Mouse (Mus musculus) large intestine, adult 2 months (tissue): ENCODE results near the gene Nme3. TPM values are rescaled to one million over a fixed set of nuclear protein-coding genes. Genes with fewer than 3 reads are reported as not detected.
A peak's percentile ranks its signal among the peaks of the same experiment; 100 is the strongest.
"Not testable (repeated sequence)": the region's sequence is repeated elsewhere in the genome, so short reads cannot be mapped to it uniquely, and the experiment has no call there.

Experiments
- DNase-seq: peaks from one replicate; pipeline ENCODE4 v3.0.0-alpha.2; 2012; ENCODE audit warnings: low read depth, low spot score
- WGBS: fragments of 180-500 bp; shearing (Covaris S2); methylation state at CpG from one replicate; pipeline ENCODE4 v1.1.7; 2018; 5-methylcytosine and 5-hydroxymethylcytosine counted together
- polyA plus RNA-seq: library from polyadenylated mRNA; depleted of rRNA; stranded (reverse); fragments of >200 nt; gene quantifications from 2 replicates; pipeline ENCODE4 v1.2.3, GENCODE M21; 2012

The Nme3 gene
- polyA plus RNA-seq, 1 experiment: 61.2 TPM

GRCm38 (mm10) chr17:24895571-24896240 is 594 bp upstream of the Nme3 start:
- no peak for DNase-seq
- WGBS: 3% methylated on average over 23 of the region's 23 CpGs

DNA sequence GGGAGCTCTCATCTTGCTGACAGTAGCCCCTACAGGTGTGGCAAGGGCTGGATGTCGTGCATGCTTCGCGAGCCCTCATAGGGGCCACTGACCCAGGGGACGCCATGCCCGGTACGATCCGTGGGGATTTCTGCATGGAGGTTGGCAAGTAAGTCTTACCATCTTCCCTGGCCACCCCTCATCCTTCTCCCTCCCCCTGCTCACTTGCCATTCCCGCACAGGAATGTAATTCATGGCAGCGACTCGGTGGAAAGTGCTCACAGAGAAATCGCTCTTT is 631 bp downstream of the Nme3 start:
- 19% methylated on average over 11 of the region's 11 CpGs for WGBS
- DNase-seq: no peak

DNA sequence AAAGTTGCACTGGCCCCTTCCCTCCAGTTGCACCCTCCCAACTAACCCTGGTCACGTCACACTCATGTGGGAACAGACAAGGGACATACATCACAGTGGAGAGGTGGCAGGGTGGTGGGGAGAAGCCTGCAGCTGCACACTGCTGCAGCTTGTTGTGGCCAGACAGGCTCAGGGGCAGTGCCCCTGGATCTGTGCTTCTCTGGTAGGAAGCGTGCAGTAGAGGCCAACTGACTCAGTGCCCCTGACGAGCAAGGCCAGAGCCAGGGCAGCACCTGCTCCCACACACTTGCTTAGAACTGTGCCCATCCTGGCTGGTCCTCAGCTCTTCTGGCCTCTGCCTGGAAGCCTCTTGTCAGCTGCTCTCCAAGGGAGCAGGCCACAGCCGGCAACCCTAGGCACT is 1.3 kb downstream of the Nme3 start:
- DNase-seq: no peak
- WGBS: 82% methylated on average over 4 of the region's 4 CpGs

- WGBS: 80% methylated on average over 4 of the region's 4 CpGs
- DNase-seq: no peak
These were observed 1.9 kb downstream of the Nme3 start for GRCm38 (mm10) chr17:24898041-24898854.

DNA sequence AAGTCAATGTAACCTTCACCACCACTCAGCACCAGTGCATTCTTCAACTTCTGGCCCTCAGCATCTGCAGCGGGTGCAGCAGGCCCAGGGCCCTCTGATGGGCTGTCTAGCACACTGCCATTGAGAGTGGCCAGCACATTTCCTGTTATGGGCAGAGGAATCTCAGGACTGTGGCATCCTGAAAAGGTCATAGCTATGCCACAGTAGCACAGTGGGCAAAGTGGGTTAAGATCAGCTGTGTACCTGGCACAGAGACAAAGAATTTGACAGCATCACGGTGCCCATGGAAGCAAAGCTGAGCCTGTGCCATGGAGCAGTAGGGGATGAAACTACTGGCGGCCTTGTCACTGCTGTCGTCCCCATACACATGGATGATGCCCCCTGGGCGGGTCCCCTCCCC is 2.9 kb downstream of the Nme3 start:
- 80% methylated on average over 5 of the region's 5 CpGs for WGBS
- no peak for DNase-seq

DNA sequence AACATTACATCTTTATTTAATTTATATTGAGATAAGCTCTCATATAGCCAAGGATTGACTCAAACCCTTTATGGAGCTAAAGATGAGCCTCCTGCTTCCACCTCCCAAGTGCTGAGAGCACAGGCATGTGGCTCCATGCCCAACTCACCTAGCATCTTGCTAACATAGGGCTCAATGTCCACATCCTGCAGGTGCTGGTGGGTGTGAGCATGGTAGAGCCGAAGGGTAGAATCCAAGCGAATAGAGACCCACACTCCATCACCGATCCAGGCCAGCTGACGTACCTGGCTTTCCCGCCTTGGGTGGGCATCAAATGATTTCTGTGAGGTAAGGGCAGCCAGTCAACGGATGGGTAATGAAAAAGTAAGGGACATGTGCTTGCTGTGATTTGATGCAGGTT is 3.7 kb downstream of the Nme3 start:
- DNase-seq: no peak
- WGBS: 90% methylated on average over 6 of the region's 6 CpGs

DNA sequence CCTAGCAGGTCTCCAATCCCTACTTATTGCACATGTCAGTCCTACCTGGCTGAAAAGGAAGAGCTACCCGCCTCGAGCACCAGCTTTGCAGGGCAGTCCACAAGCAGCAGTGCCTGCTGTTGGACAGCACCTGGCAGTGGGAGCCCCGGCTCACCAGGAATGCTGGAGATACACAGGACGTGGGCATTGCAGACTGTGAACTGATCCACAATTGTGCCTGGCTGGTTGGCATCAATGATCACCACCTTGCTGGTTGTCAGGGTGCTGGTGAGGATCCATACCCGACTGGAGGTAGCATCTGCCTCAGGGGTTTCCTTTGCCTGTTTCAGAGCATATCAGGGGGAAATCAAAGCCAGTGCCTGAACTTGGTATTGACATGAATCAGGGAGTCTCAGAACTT is 5.8 kb downstream of the Nme3 start:
- DNase-seq: no peak
- WGBS: 90% methylated on average over 5 of the region's 5 CpGs

GRCm38 (mm10) chr17:24902671-24903474 is 6.6 kb downstream of the Nme3 start:
- WGBS: 70% methylated on average over 9 of the region's 9 CpGs
- no peak for DNase-seq

DNA sequence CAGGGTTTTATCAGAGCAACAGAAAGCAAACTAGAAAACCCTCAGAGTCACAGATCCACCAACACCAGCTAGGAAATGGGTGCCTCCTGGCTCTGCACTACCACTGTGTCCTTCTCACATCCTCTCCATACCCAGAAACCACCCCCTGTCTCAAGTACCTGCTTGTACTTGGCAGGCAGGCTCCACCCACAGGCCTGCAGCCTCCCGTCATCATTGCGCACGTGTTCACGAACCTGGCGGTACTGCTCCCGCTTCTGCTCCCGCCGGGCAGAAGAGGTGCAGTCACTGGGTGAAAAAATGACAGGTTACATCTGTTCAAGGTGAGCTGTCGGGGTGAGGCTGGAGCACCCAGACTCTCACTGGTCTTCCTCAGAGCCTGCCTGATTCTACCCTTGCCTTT is 7.5 kb downstream of the Nme3 start:
- WGBS: 93% methylated on average over 9 of the region's 9 CpGs
- DNase-seq: no peak

DNA sequence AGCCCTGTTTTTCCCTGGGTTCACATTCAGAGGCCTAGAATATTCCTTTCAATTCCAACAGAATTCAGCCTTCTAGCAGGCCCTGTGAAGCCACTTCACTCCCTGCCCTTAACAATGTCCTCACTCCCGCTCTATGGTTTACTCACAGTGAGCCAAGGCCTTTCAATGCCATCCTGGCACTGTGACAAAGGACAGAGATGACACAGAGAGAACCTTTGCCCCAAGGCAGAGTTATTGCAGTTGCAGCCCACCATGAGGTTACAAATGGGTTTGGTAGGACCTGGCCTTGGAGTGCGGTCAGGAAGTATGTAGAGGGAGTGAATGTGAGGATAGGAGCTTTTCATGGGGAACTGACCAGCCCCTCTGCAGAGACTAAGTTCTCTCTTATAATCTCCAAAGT is 11.3 kb downstream of the Nme3 start:
- WGBS: 86% methylated on average over 2 of the region's 2 CpGs
- no peak for DNase-seq

- no peak for DNase-seq
These were observed 17.7 kb downstream of the Nme3 start for GRCm38 (mm10) chr17:24913984-24914383.

GRCm38 (mm10) chr17:24923246-24923645 is 26.9 kb downstream of the Nme3 start:
- 95% methylated on average over 1 of the region's 1 CpGs for WGBS
- no peak for DNase-seq

- WGBS: 77% methylated on average over 1 of the region's 1 CpGs
- DNase-seq: no peak
These were observed 33.2 kb downstream of the Nme3 start for GRCm38 (mm10) chr17:24929506-24929905.

DNA sequence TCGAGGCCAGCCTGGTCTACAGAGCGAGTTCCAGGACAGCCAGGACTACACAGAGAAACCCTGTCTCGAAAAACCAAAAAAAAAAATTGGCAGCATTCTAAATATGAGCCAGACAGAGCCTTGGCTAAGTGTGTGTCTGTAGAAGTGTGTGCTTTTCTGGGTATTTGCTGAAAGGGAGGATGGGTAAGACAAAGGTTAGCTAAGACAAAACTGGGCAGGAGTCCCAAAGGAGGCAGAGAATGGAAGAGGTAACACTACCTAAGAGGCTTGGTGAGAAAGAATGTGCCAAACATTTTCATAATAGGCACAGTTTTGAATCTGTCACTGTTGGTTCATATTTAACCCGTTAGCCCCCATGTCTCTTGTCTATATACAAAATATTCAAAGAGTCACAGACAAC is 36.1 kb downstream of the Nme3 start:
- 83% methylated on average over 4 of the region's 4 CpGs for WGBS

GRCm38 (mm10) chr17:24933163-24933562 is 36.9 kb downstream of the Nme3 start:
- WGBS: 77% methylated on average over 4 of the region's 4 CpGs
- DNase-seq: no peak

More for the DNA sequence above, 36.1 kb downstream of the Nme3 start:
- DNase-seq: no peak

DNA sequence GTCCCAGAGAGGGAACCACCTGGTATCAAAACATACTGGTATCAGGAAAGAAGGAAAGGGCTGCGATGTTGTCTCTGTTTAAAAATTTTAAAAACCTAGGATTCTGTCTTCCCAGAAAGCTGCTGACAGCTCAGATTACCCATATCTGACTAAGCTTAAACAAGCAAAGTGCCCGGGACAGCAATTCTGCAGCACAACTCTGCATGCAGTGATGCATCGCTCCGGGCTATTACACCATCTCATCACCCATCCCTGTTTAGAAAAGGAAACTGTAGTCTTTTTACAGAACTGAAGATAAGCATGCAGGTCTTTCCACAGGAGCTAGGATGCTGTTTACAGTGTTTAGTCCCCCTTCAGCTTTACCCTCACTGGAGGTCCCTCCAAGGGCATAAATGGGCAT is 38.6 kb downstream of the Nme3 start:
- no peak for DNase-seq
- WGBS: 69% methylated on average over 4 of the region's 4 CpGs

GRCm38 (mm10) chr17:24935666-24936065 is 39.4 kb downstream of the Nme3 start:
- no peak for DNase-seq

- under 1% methylated on average over 78 of the region's 78 CpGs for WGBS
- peak; percentile 83 for DNase-seq
These were observed 40.2 kb downstream of the Nme3 start, which contains the start of gene Mapk8ip3 for GRCm38 (mm10) chr17:24936259-24937237. Mapk8ip3 (minus strand) TSS chr17:24936977.

DNA sequence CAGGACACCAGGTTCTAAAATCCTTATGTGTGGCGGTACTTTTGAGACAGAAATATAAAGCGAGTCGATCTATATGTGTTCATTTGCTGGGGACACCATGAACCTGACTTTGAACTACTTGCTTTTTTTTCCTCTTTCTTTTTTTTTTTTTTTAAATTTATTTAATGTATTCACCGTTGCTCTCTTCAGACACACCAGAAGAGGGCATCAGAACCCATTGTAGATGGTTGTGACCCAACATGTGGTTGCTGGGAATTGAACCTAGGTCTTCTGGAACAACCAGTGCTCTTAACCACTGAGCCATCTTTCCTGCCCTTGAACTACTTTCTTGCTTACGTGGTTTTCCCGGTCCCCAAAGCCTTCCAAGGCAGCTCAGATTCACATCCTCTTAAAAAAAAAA is 41.0 kb downstream of the Nme3 start:
- WGBS: 42% methylated on average over 6 of the region's 6 CpGs
- DNase-seq: no peak

DNA sequence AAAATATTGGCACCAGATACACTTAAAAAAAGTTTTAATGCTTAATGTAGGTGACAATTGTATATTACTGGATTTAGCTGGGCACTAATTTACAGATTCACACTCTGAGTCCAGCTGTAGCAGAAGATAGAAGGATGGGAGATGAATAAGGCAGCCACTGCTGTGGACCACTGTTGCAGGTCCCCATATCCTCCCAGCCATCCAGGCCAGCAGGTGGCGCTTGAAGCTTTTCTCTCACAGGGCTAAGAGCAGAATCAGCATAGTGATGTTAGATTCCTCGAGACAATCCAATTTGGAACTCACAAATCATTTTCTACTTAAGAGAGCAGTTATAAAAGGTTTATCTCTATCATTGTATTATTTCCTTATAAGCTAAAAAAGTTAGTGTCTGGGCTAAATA is 46.2 kb downstream of the Nme3 start:
- DNase-seq: not testable (repeated sequence)
- WGBS: 1% methylated on average over 2 of the region's 2 CpGs
